Mouse (Mus musculus) heart, embryonic 14.5 days (tissue): Measurements from ENCODE around the gene Myo1d. TPM values are rescaled to one million over a fixed set of nuclear protein-coding genes. Genes with fewer than 3 reads are reported as not detected.

Experiments used
- ATAC-seq: fragments of 200-750 bp; cut with Nextera tagmentation; 2 replicates; pipeline ENCODE4 v1.8.0; 2017; ENCODE audit warnings: low read depth, moderate TSS enrichment; ENCODE audit not compliant: insufficient number of reproducible peaks, insufficient read depth, low FRiP score
- H3K27ac ChIP-seq, 2 experiments: fragments of 200-500 bp in 1 of 2; fragments of 300-500 bp in 1 of 2; sonication (generic) in 1 of 2; replicated peaks in 1 of 2; 2 replicates each; pipeline ENCODE4 v1.5.1; 2012 to 2014; ENCODE audit warnings: low read depth in 2 of 2, low read length in 2 of 2, control low read depth in 1 of 2, mild to moderate bottlenecking in 1 of 2, mixed read lengths in 1 of 2; ENCODE audit not compliant: control insufficient read depth in 1 of 2, insufficient read depth in 1 of 2
- H3K27me3 ChIP-seq: fragments of 300-500 bp; sonication (generic); 2 replicates; pipeline ENCODE4 v1.6.1; 2014; ENCODE audit warnings: mild to moderate bottlenecking, low read length, control low read depth; ENCODE audit not compliant: control insufficient read depth, insufficient read depth
- H3K36me3 ChIP-seq: fragments of 300-500 bp; sonication (generic); 2 replicates; pipeline ENCODE4 v1.6.1; 2014; ENCODE audit warnings: mild to moderate bottlenecking, control low read depth, low read length, mixed read lengths; ENCODE audit not compliant: control insufficient read depth, insufficient read depth
- H3K4me1 ChIP-seq, 2 experiments: fragments of 200-500 bp in 1 of 2; fragments of 300-500 bp in 1 of 2; sonication (generic) in 1 of 2; 2 replicates each; pipeline ENCODE4 v1.6.1; 2012 to 2014; ENCODE audit warnings: low read length in 2 of 2, control low read depth in 1 of 2, mixed read lengths in 1 of 2; ENCODE audit not compliant: control insufficient read depth in 2 of 2, insufficient read depth in 2 of 2
- H3K4me2 ChIP-seq: fragments of 300-500 bp; sonication (generic); 2 replicates; pipeline ENCODE4 v1.6.1; 2014; ENCODE audit warnings: mild to moderate bottlenecking, low read length
- H3K4me3 ChIP-seq, 2 experiments: fragments of 200-500 bp in 1 of 2; fragments of 300-500 bp in 1 of 2; sonication (generic) in 1 of 2; 2 replicates each; pipeline ENCODE4 v1.5.1; 2012 to 2014; ENCODE audit warnings: low read length in 2 of 2, mild to moderate bottlenecking in 2 of 2, control low read depth in 1 of 2, low read depth in 1 of 2, moderate library complexity in 1 of 2; ENCODE audit not compliant: control insufficient read depth in 1 of 2, insufficient read depth in 1 of 2
- H3K9ac ChIP-seq: fragments of 300-500 bp; sonication (generic); 2 replicates; pipeline ENCODE4 v1.6.1; 2014; ENCODE audit warnings: mild to moderate bottlenecking, low read length
- H3K9me3 ChIP-seq: fragments of 300-500 bp; sonication (generic); 2 replicates; pipeline ENCODE4 v1.6.1; 2016; ENCODE audit warnings: low read length, control low read depth; ENCODE audit not compliant: control insufficient read depth
- WGBS: fragments of 180-500 bp; shearing (Covaris S2); extraction: QIAGEN DNeasy Blood & Tissue Kit; methylation state at CpG from one replicate; pipeline ENCODE4 v1.1.7; 2014; 5-methylcytosine and 5-hydroxymethylcytosine counted together
- polyA plus RNA-seq: library from polyadenylated mRNA; unstranded; fragments of >200 nt; fragmentation: Nextera tagmentation; extraction: Ambion mirVana; gene quantifications from 2 replicates; pipeline ENCODE4 v1.2.1, GENCODE M21; 2014

The Myo1d gene
- polyA plus RNA-seq, result 8.9 and 9.6 TPM in 2 replicates

- Histone ChIP-seq H3K4me3 (peak within 1 kb of the TSS; percentile 75 to 92), H3K9me3 (no peaks in the 10 kb centered on the region), H3K27ac (peak within 1 kb of the TSS; percentile 9 to 73; a peak in 3 of 4 replicates), H3K4me1 (peaks cover 3 to 11% of the 10 kb centered on the region in 2 experiments), H3K9ac (peak within 1 kb of the TSS; percentile 83), H3K27me3 (no peaks in the 10 kb centered on the region), H3K36me3 (no peaks in the 10 kb centered on the region), H3K4me2 (peak within 1 kb of the TSS; percentile 96)
- under 1% methylated on average over 59 of the region's 87 CpGs for WGBS
- peak; percentile 97 for ATAC-seq
Observed at GRCm38 (mm10) chr11:80779527-80780344, at the start of gene Myo1d. Myo1d (minus strand) TSS chr11:80780025.

GRCm38 (mm10) chr11:80821794-80822193, 42.0 kb upstream of the Myo1d start:
- H3K27me3 ChIP-seq, result no peaks in the 10 kb centered on the region
- H3K4me1 ChIP-seq, result peaks cover 18 to 26% of the 10 kb centered on the region in 2 experiments
- H3K27ac ChIP-seq, result peak overlapping the region in 1 of 2 experiments; percentile 20; a peak in 1 of 4 replicates
- H3K4me2 ChIP-seq, result no peak overlapping the region
- H3K4me3 ChIP-seq, result no peak overlapping the region
- H3K36me3 ChIP-seq, result peaks cover 36% of the 10 kb centered on the region
- 69% methylated on average over 9 of the region's 9 CpGs for WGBS
- no peak overlapping the region for H3K9ac ChIP-seq
- no peak for ATAC-seq
- H3K9me3 ChIP-seq, result no peaks in the 10 kb centered on the region

GRCm38 (mm10) chr11:80821296-80821695, 41.5 kb upstream of the Myo1d start:
- Histone ChIP-seq H3K4me3 (no peak overlapping the region), H3K9ac (no peak overlapping the region), H3K4me2 (no peak overlapping the region), H3K27me3 (no peaks in the 10 kb centered on the region), H3K36me3 (peaks cover 41% of the 10 kb centered on the region), H3K27ac (peak overlapping the region in 1 of 2 experiments; percentile 20; a peak in 2 of 4 replicates), H3K4me1 (peaks cover 18 to 26% of the 10 kb centered on the region in 2 experiments), H3K9me3 (no peaks in the 10 kb centered on the region)
- WGBS, result 42% methylated on average over 14 of the region's 14 CpGs
- ATAC-seq, result peak; percentile 48; the same call in 1 of the 2 replicates

DNA sequence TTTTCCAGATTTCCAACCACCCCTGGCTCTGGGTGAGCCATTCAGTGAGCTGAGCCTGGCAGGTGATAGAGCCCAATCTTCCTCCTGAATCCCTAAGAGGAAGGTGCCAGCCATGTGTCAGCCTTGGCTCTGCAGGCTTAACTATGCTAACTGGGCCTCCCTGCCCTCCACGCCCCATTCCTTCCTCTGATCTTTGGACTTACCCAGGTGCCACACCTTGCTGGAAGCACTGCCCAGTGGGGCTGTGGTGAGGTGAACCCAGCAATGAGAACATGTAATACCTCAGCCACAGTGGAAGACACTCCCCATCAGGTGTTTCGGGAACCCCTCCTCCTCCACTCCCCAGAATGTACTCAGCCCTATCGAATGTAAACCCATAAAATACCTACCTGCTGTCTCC, 40.3 kb upstream of the Myo1d start:
- WGBS, result 94% methylated on average over 3 of the region's 3 CpGs
- no peak for ATAC-seq
- H3K9me3 ChIP-seq, result no peaks in the 10 kb centered on the region
- no peak overlapping the region for H3K4me2 ChIP-seq
- peaks cover 18 to 26% of the 10 kb centered on the region in 2 experiments for H3K4me1 ChIP-seq
- peaks cover 53% of the 10 kb centered on the region for H3K36me3 ChIP-seq
- no peak overlapping the region for H3K4me3 ChIP-seq
- no peak overlapping the region for H3K27ac ChIP-seq
- no peaks in the 10 kb centered on the region for H3K27me3 ChIP-seq
- no peak overlapping the region for H3K9ac ChIP-seq

DNA sequence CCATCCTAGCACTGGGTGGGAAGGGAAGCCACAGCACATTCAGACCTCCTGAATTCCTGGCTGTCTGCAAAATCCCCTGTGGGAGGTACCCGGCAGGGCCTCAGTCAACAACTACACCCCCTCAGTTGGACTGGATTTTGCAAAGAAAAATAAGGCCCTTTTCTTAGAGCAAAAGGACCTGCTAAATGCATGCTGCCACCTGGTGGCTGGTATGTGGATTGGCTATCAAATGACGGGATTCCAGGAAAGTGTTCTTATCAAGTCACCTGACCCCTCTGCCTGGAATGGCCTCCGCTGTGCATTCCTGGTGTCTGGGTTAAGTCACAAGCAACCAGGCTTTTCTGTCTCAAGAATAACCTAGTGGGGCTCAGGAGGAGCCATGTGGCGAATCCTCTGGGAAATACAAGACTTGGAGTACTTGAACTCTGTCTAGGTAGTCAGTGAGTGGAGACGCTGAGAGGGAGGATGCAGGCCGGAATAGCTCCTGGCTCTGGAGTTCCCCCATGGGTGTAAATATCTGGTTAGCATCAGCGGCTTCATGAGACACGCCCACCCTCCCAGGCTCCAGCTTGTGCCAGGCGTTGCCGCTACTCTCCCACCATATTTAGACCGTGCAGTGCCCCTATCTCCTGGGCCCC, 38.4 kb upstream of the Myo1d start:
- WGBS, result 9% methylated on average over 11 of the region's 11 CpGs
- Histone ChIP-seq H3K9ac (peak overlapping the region; percentile 38; the same call in 1 of the 2 replicates), H3K4me2 (peak overlapping the region; percentile 51), H3K4me1 (peaks cover 15 to 21% of the 10 kb centered on the region in 2 experiments), H3K36me3 (peaks cover 70% of the 10 kb centered on the region), H3K27ac (peak overlapping the region; percentile 92 to 94), H3K9me3 (no peaks in the 10 kb centered on the region), H3K4me3 (peak overlapping the region; percentile 12 to 13), H3K27me3 (no peaks in the 10 kb centered on the region)
- ATAC-seq, result peak; percentile 72

DNA sequence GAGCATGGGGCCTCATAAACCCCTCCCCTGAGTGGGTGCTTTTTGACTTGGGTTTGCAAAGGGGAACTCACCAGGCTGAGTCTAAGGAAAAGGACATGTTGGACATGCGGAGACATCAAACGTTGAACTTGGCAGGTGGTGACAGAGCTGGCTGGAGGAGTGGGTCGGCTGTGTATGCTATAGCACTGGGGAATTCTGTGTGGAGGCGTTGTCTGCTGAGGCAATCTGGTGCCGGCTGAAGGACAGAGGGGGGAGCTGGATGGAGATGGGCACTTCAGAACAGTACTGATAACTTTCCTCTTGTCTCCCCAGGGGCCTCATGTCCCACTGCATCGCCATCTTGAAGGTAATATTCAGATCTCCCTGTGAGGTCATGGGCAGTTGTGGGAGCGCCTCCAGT, 35.5 kb upstream of the Myo1d start:
- WGBS, result 54% methylated on average over 7 of the region's 7 CpGs
- Histone ChIP-seq H3K36me3 (peaks cover 61% of the 10 kb centered on the region), H3K4me2 (no peak overlapping the region), H3K9ac (no peak overlapping the region), H3K27me3 (no peaks in the 10 kb centered on the region), H3K27ac (no peak overlapping the region), H3K9me3 (no peaks in the 10 kb centered on the region), H3K4me3 (no peak overlapping the region), H3K4me1 (peaks cover 21 to 30% of the 10 kb centered on the region in 2 experiments)
- no peak for ATAC-seq

DNA sequence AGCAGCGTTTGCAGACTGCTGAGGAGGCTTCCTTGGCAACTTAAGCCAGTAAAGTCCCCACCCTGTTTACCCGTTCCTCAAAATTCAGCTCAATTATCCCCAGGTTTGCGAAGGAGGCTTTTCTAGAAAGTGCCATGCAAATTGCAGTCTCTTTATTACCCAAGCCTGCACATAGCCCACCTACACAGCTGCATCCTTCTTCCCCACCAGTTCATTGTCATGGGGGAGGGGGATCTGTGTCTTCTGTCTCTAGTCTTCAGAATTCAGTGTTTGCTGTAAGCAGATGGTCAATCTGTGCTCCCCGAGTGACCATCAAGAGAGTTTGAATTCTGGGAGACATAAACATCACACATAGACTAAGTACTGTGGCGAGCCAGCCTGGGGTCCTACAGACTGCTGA, 31.3 kb upstream of the Myo1d start:
- peak overlapping the region; percentile 70 to 83 for H3K4me3 ChIP-seq
- peaks cover 36% of the 10 kb centered on the region for H3K36me3 ChIP-seq
- ATAC-seq, result no peak
- H3K27me3 ChIP-seq, result no peaks in the 10 kb centered on the region
- peaks cover 10 to 20% of the 10 kb centered on the region in 2 experiments for H3K4me1 ChIP-seq
- H3K9me3 ChIP-seq, result no peaks in the 10 kb centered on the region
- WGBS, result 31% methylated on average over 5 of the region's 5 CpGs
- H3K9ac ChIP-seq, result peak overlapping the region; percentile 89
- peak overlapping the region; percentile 84 for H3K4me2 ChIP-seq
- H3K27ac ChIP-seq, result peak overlapping the region in 1 of 2 experiments; percentile 84; a peak in 1 of 4 replicates
